Mouse (Mus musculus) ES-E14 (cell line): ENCODE data around the gene Prr5.

Experiments
- CHD2 ChIP-seq: IDR thresholded peaks from 2 replicates; pipeline ENCODE4 v1.6.1; 2014; ENCODE audit warnings: mild to moderate bottlenecking, low read depth, low read length, inconsistent platforms
- HCFC1 ChIP-seq: IDR thresholded peaks from 2 replicates; pipeline ENCODE4 v1.6.1; 2012; ENCODE audit warnings: low read length, inconsistent platforms, borderline replicate concordance; ENCODE audit not compliant: insufficient read depth
- MAFK ChIP-seq: IDR thresholded peaks from 2 replicates; pipeline ENCODE4 v1.6.1; 2014; ENCODE audit warnings: mild to moderate bottlenecking, low read depth, low read length, inconsistent platforms; ENCODE audit not compliant: insufficient read depth
- ZC3H11A ChIP-seq: IDR thresholded peaks from 2 replicates; pipeline ENCODE4 v1.6.1; 2012; ENCODE audit warnings: low read depth, mild to moderate bottlenecking, inconsistent platforms, low read length, borderline replicate concordance

DNA sequence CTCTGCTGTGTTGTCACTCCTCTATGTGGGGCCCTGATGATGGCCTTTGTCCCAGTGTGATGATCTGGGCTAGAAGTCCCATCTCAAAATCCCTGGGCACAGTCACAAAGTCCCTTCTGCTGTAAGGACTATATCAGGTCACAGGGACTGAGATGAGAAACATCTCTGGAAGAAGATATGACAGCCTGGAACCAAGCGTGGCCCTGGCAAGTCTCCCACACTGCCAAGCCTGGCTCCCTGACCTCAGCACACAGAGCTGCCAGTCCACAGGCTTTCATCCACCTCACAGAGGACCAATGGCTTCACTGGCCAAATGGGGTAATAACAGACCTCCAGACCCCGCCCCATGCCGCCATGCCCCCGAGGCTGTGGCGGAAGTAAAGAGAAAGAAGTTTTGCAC is 10.8 kb upstream of the Prr5 start:
- TF ChIP-seq HCFC1 (no peak), MAFK (no peak), CHD2 (no peak), ZC3H11A (no peak)
